19 mouse cellular contexts compared by ENCODE assay signal in the genomic region with DNA sequence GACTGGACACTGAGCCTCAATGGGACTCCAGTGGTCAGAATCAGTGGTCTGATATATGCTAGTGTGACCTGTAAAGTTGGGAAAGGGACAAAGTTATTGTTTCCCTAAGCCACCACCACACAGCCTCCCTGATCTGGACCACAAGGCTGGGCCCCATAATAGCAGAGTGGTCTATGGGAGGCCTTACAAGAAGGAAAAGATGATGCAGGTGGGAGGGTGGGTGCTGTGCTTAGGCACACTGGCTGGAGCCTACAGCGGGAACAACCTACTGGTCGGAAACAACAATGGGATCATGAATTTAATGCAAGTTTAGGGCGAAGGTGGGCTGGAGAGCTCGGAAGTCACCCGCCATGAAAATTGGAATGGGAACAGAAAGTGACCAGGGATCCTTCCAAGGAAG. TPM values are rescaled to one million over a fixed set of nuclear protein-coding genes. Genes with fewer than 3 reads are reported as not detected.
DNase-seq lines count a peak whose midpoint lies in the region; ATAC-seq and TF ChIP-seq lines count a peak whose summit lies in the region.
"Had no signal": no experiment of that assay in that cellular context is flagged by ENCODE, and none has a peak within 500 bp of the region (broad histone marks: within the 10 kb centered on the region; RNA-seq: fewer than 3 reads in every experiment).

No protein-coding gene starts in this region.

- in situ Hi-C loops in CH12.LX (cut with MboI; ENCODE audit: low pct_ligation_motif_present, low pct_unique_long_range_greater_than_20kb, low sequenced_read_pairs) = loop anchor here (5.0 kb wide), 1 partner anchor 34 kb away; a partner anchor contains a TSS

- dilution Hi-C loops in CH12.LX (cut with MboI; ENCODE audit: extremely low pct_ligation_motif_present, extremely low pct_unique_long_range_greater_than_20kb, low sequenced_read_pairs) = no loop called here

- no peak for TF ChIP-seq EP300 in CH12.LX (IDR thresholded peaks at IDR 0.05; ENCODE audit: low read length)

- H3K27me3 ChIP-seq in hindbrain, embryonic 13.5 days = peaks cover 80% of the 10 kb centered on the region
- H3K27me3 ChIP-seq in hindbrain, embryonic 10.5 days (ENCODE audit: insufficient read depth, poor library complexity, severe bottlenecking) = peaks cover 99% of the 10 kb centered on the region
- peaks cover 83% of the 10 kb centered on the region for H3K27me3 ChIP-seq in lung, embryonic 14.5 days (ENCODE audit: insufficient read depth, low read length)
- no peaks in the 10 kb centered on the region for H3K27me3 ChIP-seq in CH12.LX (replicated peaks)
- H3K27me3 ChIP-seq in embryonic facial prominence, embryonic 14.5 days (replicated peaks; ENCODE audit: control insufficient read depth, insufficient read depth, low read length) = peaks cover 75% of the 10 kb centered on the region

- no peak for TF ChIP-seq CTCF in lung, embryonic 14.5 days (IDR thresholded peaks at IDR 0.05; ENCODE audit: low read depth)
- no peak for TF ChIP-seq CTCF in CH12.LX (conservative IDR thresholded peaks at IDR 0.05 in 1 of 2, IDR thresholded peaks at IDR 0.05 in 1 of 2; ENCODE audit: low read depth in 2 of 2, low read length in 2 of 2)

- H3K4me1 ChIP-seq in hindbrain, embryonic 13.5 days (replicated peaks) = peaks cover 63% of the 10 kb centered on the region
- peaks cover 63% of the 10 kb centered on the region for H3K4me1 ChIP-seq in hindbrain, embryonic 10.5 days (replicated peaks)
- peaks cover 11% of the 10 kb centered on the region; the same call in 1 of the 2 replicates for H3K4me1 ChIP-seq in lung, embryonic 14.5 days (ENCODE audit: insufficient read depth)
- peaks cover 29 to 84% of the 10 kb centered on the region in 2 experiments for H3K4me1 ChIP-seq in CH12.LX (ENCODE audit: control insufficient read depth in 1 of 2, insufficient read depth in 2 of 2)
- H3K4me1 ChIP-seq in embryonic facial prominence, embryonic 14.5 days (ENCODE audit: control insufficient read depth, insufficient read depth, low read length) = peaks cover 36% of the 10 kb centered on the region

- no peaks in the 10 kb centered on the region for H3K9me3 ChIP-seq in hindbrain, embryonic 13.5 days
- no peaks in the 10 kb centered on the region for H3K9me3 ChIP-seq in hindbrain, embryonic 10.5 days
- H3K9me3 ChIP-seq in lung, embryonic 14.5 days (ENCODE audit: low read depth, low read length) = no peaks in the 10 kb centered on the region
- H3K9me3 ChIP-seq in CH12.LX (replicated peaks; ENCODE audit: low read length) = no peaks in the 10 kb centered on the region
- H3K9me3 ChIP-seq in embryonic facial prominence, embryonic 14.5 days (ENCODE audit: control insufficient read depth, low read length) = no peaks in the 10 kb centered on the region
- H3K9me3 ChIP-seq: forebrain, embryonic 10.5 days; megakaryocyte, embryonic 14.5 days had no signal

- no peak overlapping the region for H3K4me3 ChIP-seq in hindbrain, embryonic 13.5 days
- H3K4me3 ChIP-seq in hindbrain, embryonic 10.5 days = no peak overlapping the region
- H3K4me3 ChIP-seq in lung, embryonic 14.5 days (ENCODE audit: low read depth, low read length) = 0 out of 2 replicates have a peak overlapping the region, but pooled peaks have one; percentile 25
- H3K4me3 ChIP-seq in CH12.LX (replicated peaks in 1 of 3; ENCODE audit: low read depth in 2 of 3, low read length in 2 of 3, poor library complexity in 1 of 3) = no peak overlapping the region
- H3K4me3 ChIP-seq in embryonic facial prominence, embryonic 14.5 days (ENCODE audit: low read depth, low read length) = no peak overlapping the region
- H3K4me3 ChIP-seq: megakaryocyte, embryonic 14.5 days had no signal

- peaks cover 7% of the 10 kb centered on the region; the same call in 1 of the 2 replicates for H3K79me2 ChIP-seq in CH12.LX (replicated peaks; ENCODE audit: control insufficient read depth, extremely low read depth, insufficient read depth, poor library complexity, severe bottlenecking)

- no peak for TF ChIP-seq RAD21 in CH12.LX (IDR thresholded peaks at IDR 0.05; ENCODE audit: low read depth, low read length)

- no peak for DNase-seq in hindbrain, embryonic 10.5 days (ENCODE audit: low spot score)
- DNase-seq in lung, embryonic 14.5 days = no peak
- no peak for DNase-seq in lung, postnatal 25 days (ENCODE audit: low spot score)
- no peak for DNase-seq in CH12.LX (ENCODE audit: extremely low read depth)
- no peak for DNase-seq in embryonic facial prominence, embryonic 14.5 days (ENCODE audit: low spot score)
- DNase-seq in cerebellum, postnatal 4 days (ENCODE audit: low spot score in 2 of 2) = no peak
- DNase-seq: cerebellum, adult 9-11 months; gastrocnemius, adult 2 months; kidney, adult 11 months; lung, postnatal 14 days had no signal

- WGBS in hindbrain, embryonic 13.5 days = 15% methylated on average over 5 of the region's 5 CpGs
- 8% methylated on average over 5 of the region's 5 CpGs for WGBS in hindbrain, embryonic 10.5 days
- 16% methylated on average over 5 of the region's 5 CpGs for WGBS in lung, embryonic 14.5 days
- WGBS in embryonic facial prominence, embryonic 14.5 days = 17% methylated on average over 5 of the region's 5 CpGs

- no peak for ATAC-seq in hindbrain, embryonic 13.5 days (ENCODE audit: low FRiP score)
- ATAC-seq in lung, embryonic 14.5 days (ENCODE audit: insufficient read depth) = no peak
- no peak for ATAC-seq in embryonic facial prominence, embryonic 14.5 days (ENCODE audit: low read depth)
- ATAC-seq: liver, postnatal 0 days had no signal

- peak overlapping the region; percentile 66; the same call in 1 of the 2 replicates for H3K4me2 ChIP-seq in hindbrain, embryonic 13.5 days
- peak overlapping the region; percentile 56; the same call in 1 of the 2 replicates for H3K4me2 ChIP-seq in lung, embryonic 14.5 days
- peak overlapping the region; percentile 17; the same call in 1 of the 2 replicates for H3K4me2 ChIP-seq in CH12.LX (ENCODE audit: insufficient read depth, low read depth, poor library complexity, severe bottlenecking)
- peak overlapping the region; percentile 53 for H3K4me2 ChIP-seq in embryonic facial prominence, embryonic 14.5 days (ENCODE audit: low read depth, low read length)

- H3K9ac ChIP-seq in hindbrain, embryonic 13.5 days = no peak overlapping the region
- no peak overlapping the region for H3K9ac ChIP-seq in lung, embryonic 14.5 days
- no peak overlapping the region for H3K9ac ChIP-seq in CH12.LX (ENCODE audit: insufficient read depth, low read depth)
- no peak overlapping the region for H3K9ac ChIP-seq in embryonic facial prominence, embryonic 14.5 days (ENCODE audit: low read depth, low read length)
- H3K9ac ChIP-seq: liver, postnatal 0 days had no signal

- no peak; the same call in 1 of the 2 replicates for TF ChIP-seq POLR2A in CH12.LX (IDR thresholded peaks at IDR 0.05; ENCODE audit: low read depth, low read length)

- H3K27ac ChIP-seq in hindbrain, embryonic 13.5 days = no peak overlapping the region
- no peak overlapping the region for H3K27ac ChIP-seq in hindbrain, embryonic 10.5 days
- no peak overlapping the region for H3K27ac ChIP-seq in lung, embryonic 14.5 days (ENCODE audit: low read depth)
- peak overlapping the region; percentile 70 for H3K27ac ChIP-seq in CH12.LX (ENCODE audit: insufficient read depth, low read depth)
- H3K27ac ChIP-seq in embryonic facial prominence, embryonic 14.5 days (replicated peaks; ENCODE audit: low read depth, low read length) = no peak overlapping the region
- H3K27ac ChIP-seq: gastrocnemius, adult 2 months had no signal

- no peaks in the 10 kb centered on the region for H3K36me3 ChIP-seq in hindbrain, embryonic 13.5 days
- H3K36me3 ChIP-seq in hindbrain, embryonic 10.5 days = no peaks in the 10 kb centered on the region
- H3K36me3 ChIP-seq in lung, embryonic 14.5 days (ENCODE audit: insufficient read depth) = no peaks in the 10 kb centered on the region
- peaks cover 0 to 39% of the 10 kb centered on the region in 2 experiments for H3K36me3 ChIP-seq in CH12.LX (replicated peaks in 1 of 2; ENCODE audit: control insufficient read depth in 1 of 2, insufficient read depth in 1 of 2, low read length in 1 of 2)
- no peaks in the 10 kb centered on the region for H3K36me3 ChIP-seq in embryonic facial prominence, embryonic 14.5 days (ENCODE audit: control insufficient read depth, insufficient read depth, low read length)
- H3K36me3 ChIP-seq: forebrain, embryonic 10.5 days had no signal

RNA-seq across cellular contexts. Expression of a gene that starts 14.5 kb away (rescaled TPM):
- polyA plus RNA-seq in hindbrain, embryonic 13.5 days (2015; fragmentation: Nextera tagmentation; extraction: Ambion mirVana) = 0.19 and 0.45 TPM in 2 replicates
- 0.87 and 1.6 TPM in 2 replicates for polyA plus RNA-seq in hindbrain, embryonic 10.5 days (2016; fragmentation: Nextera tagmentation; extraction: Ambion mirVana)
- polyA plus RNA-seq in lung, embryonic 14.5 days (2014; fragmentation: Nextera tagmentation; extraction: Ambion mirVana) = not detected in 2 replicates
- total RNA-seq in CH12.LX (2012; rRNA removed) = 126 and 184 TPM in 2 replicates
- total RNA-seq in CH12.LX (2014; rRNA removed) = 142 and 155 TPM in 2 replicates
- 170 and 187 TPM in 2 replicates for polyA plus RNA-seq in CH12.LX (2012; ENCODE audit: insufficient read length, low read depth)
- polyA plus RNA-seq in embryonic facial prominence, embryonic 14.5 days (2014; fragmentation: Nextera tagmentation; extraction: Ambion mirVana) = 6.1 and 6.7 TPM in 2 replicates
- total RNA-seq: granulocyte monocyte progenitor cell, adult 5-6 weeks; liver, adult 2 months had no signal
- polyA plus RNA-seq: liver, adult 2 months had no signal

RNA-seq across cellular contexts. Expression of a gene that starts 34.2 kb away (rescaled TPM):
- 3.6 and 4.5 TPM in 2 replicates for polyA plus RNA-seq in hindbrain, embryonic 13.5 days (2015; fragmentation: Nextera tagmentation; extraction: Ambion mirVana)
- polyA plus RNA-seq in hindbrain, embryonic 10.5 days (2016; fragmentation: Nextera tagmentation; extraction: Ambion mirVana) = 15.5 and 18.2 TPM in 2 replicates
- polyA plus RNA-seq in lung, embryonic 14.5 days (2014; fragmentation: Nextera tagmentation; extraction: Ambion mirVana) = 0.53 and 0.57 TPM in 2 replicates
- total RNA-seq in CH12.LX (2012; rRNA removed) = 3.4 and 3.5 TPM in 2 replicates
- 0.67 and 0.89 TPM in 2 replicates for total RNA-seq in CH12.LX (2014; rRNA removed)
- 1.6 and 1.7 TPM in 2 replicates for polyA plus RNA-seq in CH12.LX (2012; ENCODE audit: insufficient read length, low read depth)
- 16.1 and 23.1 TPM in 2 replicates for polyA plus RNA-seq in embryonic facial prominence, embryonic 14.5 days (2014; fragmentation: Nextera tagmentation; extraction: Ambion mirVana)
- total RNA-seq: liver, adult 2 months had no signal

RNA-seq across cellular contexts. Expression of a gene that starts 48.9 kb away (rescaled TPM):
- 6.1 and 6.5 TPM in 2 replicates for polyA plus RNA-seq in hindbrain, embryonic 13.5 days (2015; fragmentation: Nextera tagmentation; extraction: Ambion mirVana)
- 0.96 and 2.6 TPM in 2 replicates for polyA plus RNA-seq in hindbrain, embryonic 10.5 days (2016; fragmentation: Nextera tagmentation; extraction: Ambion mirVana)
- polyA plus RNA-seq in lung, embryonic 14.5 days (2014; fragmentation: Nextera tagmentation; extraction: Ambion mirVana) = not detected in 2 replicates
- total RNA-seq in CH12.LX (2012; rRNA removed) (0.04 TPM in 1 of 2 replicates, not detected in the other), CH12.LX (2014; rRNA removed) (not detected in 2 replicates)
- 0.23 and 0.24 TPM in 2 replicates for polyA plus RNA-seq in CH12.LX (2012; ENCODE audit: insufficient read length, low read depth)
- polyA plus RNA-seq in embryonic facial prominence, embryonic 14.5 days (2014; fragmentation: Nextera tagmentation; extraction: Ambion mirVana) = 0.60 and 0.79 TPM in 2 replicates
- total RNA-seq: gastrocnemius, adult 2 months; granulocyte monocyte progenitor cell, adult 5-6 weeks; liver, adult 2 months had no signal
- polyA plus RNA-seq: heart, embryonic 16.5 days; kidney, embryonic 16.5 days; liver, adult 2 months; liver, postnatal 0 days had no signal

RNA-seq across cellular contexts. Expression of a gene that starts 56.8 kb away (rescaled TPM):
- 0.16 and 0.21 TPM in 2 replicates for polyA plus RNA-seq in hindbrain, embryonic 13.5 days (2015; fragmentation: Nextera tagmentation; extraction: Ambion mirVana)
- polyA plus RNA-seq in hindbrain, embryonic 10.5 days (2016; fragmentation: Nextera tagmentation; extraction: Ambion mirVana) = 0.12 TPM in 1 of 2 replicates, not detected in the other
- polyA plus RNA-seq in lung, embryonic 14.5 days (2014; fragmentation: Nextera tagmentation; extraction: Ambion mirVana) = 0.12 and 0.29 TPM in 2 replicates
- 0.08 and 0.13 TPM in 2 replicates for total RNA-seq in CH12.LX (2012; rRNA removed)
- 0.09 TPM in 1 of 2 replicates, not detected in the other for total RNA-seq in CH12.LX (2014; rRNA removed)
- 0.12 TPM in 1 of 2 replicates, not detected in the other for polyA plus RNA-seq in CH12.LX (2012; ENCODE audit: insufficient read length, low read depth)
- polyA plus RNA-seq in embryonic facial prominence, embryonic 14.5 days (2014; fragmentation: Nextera tagmentation; extraction: Ambion mirVana) = 4.5 and 6.4 TPM in 2 replicates
- total RNA-seq: granulocyte monocyte progenitor cell, adult 5-6 weeks; left cerebral cortex, postnatal 25 days had no signal
- polyA plus RNA-seq: forebrain, embryonic 10.5 days; liver, adult 2 months had no signal

Comparison
In these comparisons a context has a peak if more than half of its experiments do, and no peak if none do; other contexts are left out.
1. RNA of a gene that starts 14.5 kb away (polyA plus RNA-seq): 170 to 187 TPM in CH12.LX; 6.1 to 6.7 TPM in embryonic facial prominence, embryonic 14.5 days, 0.87 to 1.6 TPM in hindbrain, embryonic 10.5 days, 0.19 to 0.45 TPM in hindbrain, embryonic 13.5 days and not detected in lung, embryonic 14.5 days; every median in the first group is over 10 times any median in the second.
2. Peak in every context shown above with its lines, with median percentiles within 50 percentile points of each other: H3K4me2 ChIP-seq.